Mouse (Mus musculus) embryonic facial prominence, embryonic 13.5 days (tissue): Measurements from ENCODE around the gene Spsb1. TPM values are rescaled to one million over a fixed set of nuclear protein-coding genes. Genes with fewer than 3 reads are reported as not detected.

Experiments used
- ATAC-seq: fragments of 200-750 bp; cut with Nextera tagmentation; 2 replicates; pipeline ENCODE4 v1.8.0; 2017; ENCODE audit warnings: low read depth; ENCODE audit not compliant: insufficient number of reproducible peaks, insufficient read depth, low FRiP score, low TSS enrichment
- H3K27ac ChIP-seq: fragments of 300-500 bp; sonication (generic); 2 replicates; pipeline ENCODE4 v1.5.1; 2015; ENCODE audit warnings: moderate library complexity, mild to moderate bottlenecking, inconsistent platforms
- H3K27me3 ChIP-seq: fragments of 300-500 bp; sonication (generic); 2 replicates; pipeline ENCODE4 v1.6.1; 2015; ENCODE audit warnings: mild to moderate bottlenecking, inconsistent platforms
- H3K36me3 ChIP-seq: fragments of 300-500 bp; sonication (generic); 2 replicates; pipeline ENCODE4 v1.6.1; 2015; ENCODE audit warnings: mild to moderate bottlenecking, inconsistent platforms
- H3K4me1 ChIP-seq: fragments of 300-500 bp; sonication (generic); 2 replicates; pipeline ENCODE4 v1.6.1; 2015; ENCODE audit warnings: inconsistent platforms
- H3K4me2 ChIP-seq: fragments of 300-500 bp; sonication (generic); 2 replicates; pipeline ENCODE4 v1.6.1; 2015; ENCODE audit warnings: moderate library complexity, mild to moderate bottlenecking, inconsistent platforms
- H3K4me3 ChIP-seq: fragments of 300-500 bp; sonication (generic); 2 replicates; pipeline ENCODE4 v1.5.1; 2015; ENCODE audit warnings: mild to moderate bottlenecking, inconsistent platforms
- H3K9ac ChIP-seq: fragments of 300-500 bp; sonication (generic); 2 replicates; pipeline ENCODE4 v1.6.1; 2015; ENCODE audit warnings: mild to moderate bottlenecking, inconsistent platforms
- H3K9me3 ChIP-seq: fragments of 300-500 bp; sonication (generic); 2 replicates; pipeline ENCODE4 v1.6.1; 2016; ENCODE audit warnings: inconsistent platforms
- WGBS: fragments of 180-500 bp; shearing (Covaris S2); methylation state at CpG from one replicate; pipeline ENCODE4 v1.1.7; 2015; ENCODE audit warnings: mixed read lengths; 5-methylcytosine and 5-hydroxymethylcytosine counted together
- polyA plus RNA-seq: library from polyadenylated mRNA; unstranded; fragments of >200 nt; fragmentation: Nextera tagmentation; extraction: Ambion mirVana; gene quantifications from 2 replicates; pipeline ENCODE4 v1.2.1, GENCODE M21; 2015

Gene Spsb1
- 12.2 and 13.5 TPM in 2 replicates for polyA plus RNA-seq

DNA sequence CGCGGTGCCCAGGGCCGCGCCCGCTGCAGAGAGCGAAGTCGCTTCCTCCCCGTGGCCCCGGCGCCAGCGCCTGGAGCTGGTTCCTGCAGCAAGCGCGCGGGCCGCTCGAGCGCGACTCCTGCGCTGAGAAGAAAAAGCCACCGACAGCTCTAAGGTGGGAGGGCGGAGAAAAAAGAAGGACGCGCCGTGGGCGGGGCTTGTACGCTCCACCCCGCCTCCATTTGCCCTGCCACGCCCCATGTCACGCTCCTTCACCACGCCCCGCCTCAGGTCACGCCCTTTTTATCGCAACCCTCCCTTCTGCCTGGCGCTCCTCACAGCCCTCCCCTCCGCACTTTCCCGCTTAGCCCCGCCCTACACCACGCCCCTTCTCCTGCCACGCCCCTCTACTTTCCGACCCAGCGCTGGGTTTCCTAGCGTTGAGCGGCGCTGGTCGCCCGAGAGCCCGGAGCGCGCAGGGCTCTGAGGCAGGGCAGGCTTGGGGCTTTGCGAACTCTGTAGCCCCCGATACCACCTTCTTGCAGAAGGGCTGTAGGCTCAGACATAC, at the start of gene Spsb1:
TSS of gene Spsb1 (minus strand) at position 151 of the 547 bp plus-strand sequence.
- peak within 1 kb of the TSS; percentile 85 for H3K9ac ChIP-seq
- H3K27me3 ChIP-seq: peaks cover 18% of the 10 kb centered on the region
- peak within 1 kb of the TSS; percentile 71 for H3K4me3 ChIP-seq
- no peaks in the 10 kb centered on the region for H3K9me3 ChIP-seq
- WGBS: under 1% methylated on average over 50 of the region's 51 CpGs
- H3K27ac ChIP-seq: peak within 1 kb of the TSS; percentile 80
- no peaks in the 10 kb centered on the region for H3K36me3 ChIP-seq
- ATAC-seq: peak; percentile 85
- H3K4me1 ChIP-seq: peaks cover 35% of the 10 kb centered on the region
- peak within 1 kb of the TSS; percentile 94 for H3K4me2 ChIP-seq

DNA sequence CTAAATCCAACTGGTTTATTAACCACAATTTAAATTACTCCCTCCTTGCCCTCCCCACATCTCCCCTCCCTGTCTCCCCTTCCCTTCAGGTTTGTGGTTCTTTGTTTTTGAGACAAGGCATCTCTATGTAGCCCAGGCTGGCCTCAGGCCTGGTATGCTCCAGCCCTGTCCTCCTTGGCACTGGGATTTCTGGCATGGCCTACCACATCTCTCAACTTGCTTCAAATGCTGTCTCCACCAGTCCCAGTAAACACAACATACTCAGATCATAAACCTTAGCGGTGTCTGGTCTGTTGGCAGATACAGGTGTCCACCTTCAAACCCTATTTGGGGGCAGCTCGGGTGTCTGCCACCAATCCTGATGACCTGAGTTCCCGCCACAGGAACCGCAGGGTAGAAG, 48.8 kb upstream of the Spsb1 start:
- no peaks in the 10 kb centered on the region for H3K27me3 ChIP-seq
- ATAC-seq: no peak
- H3K9me3 ChIP-seq: no peaks in the 10 kb centered on the region
- H3K4me3 ChIP-seq: no peak overlapping the region
- WGBS: 71% methylated on average over 4 of the region's 4 CpGs
- H3K27ac ChIP-seq: no peak overlapping the region
- peaks cover 32% of the 10 kb centered on the region for H3K4me1 ChIP-seq
- H3K36me3 ChIP-seq: no peaks in the 10 kb centered on the region
- no peak overlapping the region for H3K4me2 ChIP-seq
- H3K9ac ChIP-seq: no peak overlapping the region

DNA sequence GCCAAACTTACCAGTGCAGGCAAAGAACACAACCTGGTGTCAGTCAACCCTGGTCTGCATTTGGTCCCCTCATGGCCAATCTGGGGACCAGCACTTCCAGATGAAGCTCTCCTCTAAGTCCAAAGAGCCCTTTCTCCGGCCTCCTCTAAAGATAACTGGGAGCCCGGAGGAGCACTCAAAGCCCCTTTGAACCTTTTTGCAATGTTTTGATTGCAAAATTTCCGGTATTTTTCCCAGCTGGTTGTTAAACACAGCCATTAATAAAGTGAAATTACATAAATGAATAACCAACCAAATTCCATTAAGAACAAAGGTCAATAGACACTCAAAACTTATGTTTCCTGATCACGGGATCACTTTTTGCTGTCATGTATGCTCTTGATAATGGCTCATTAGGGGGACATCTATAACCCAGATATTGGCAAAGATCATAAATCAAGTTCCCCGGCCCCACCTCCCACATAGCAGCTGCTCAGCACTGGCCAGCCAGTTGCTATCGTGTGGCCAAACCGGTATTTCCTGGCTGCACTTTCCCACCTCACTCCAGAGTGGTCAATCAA, 48.3 kb upstream of the Spsb1 start:
- Histone ChIP-seq H3K4me2 (no peak overlapping the region), H3K27me3 (no peaks in the 10 kb centered on the region), H3K9ac (no peak overlapping the region), H3K4me1 (peaks cover 31% of the 10 kb centered on the region), H3K27ac (no peak overlapping the region), H3K4me3 (no peak overlapping the region), H3K9me3 (no peaks in the 10 kb centered on the region), H3K36me3 (no peaks in the 10 kb centered on the region)
- WGBS: 67% methylated on average over 7 of the region's 7 CpGs
- no peak for ATAC-seq

DNA sequence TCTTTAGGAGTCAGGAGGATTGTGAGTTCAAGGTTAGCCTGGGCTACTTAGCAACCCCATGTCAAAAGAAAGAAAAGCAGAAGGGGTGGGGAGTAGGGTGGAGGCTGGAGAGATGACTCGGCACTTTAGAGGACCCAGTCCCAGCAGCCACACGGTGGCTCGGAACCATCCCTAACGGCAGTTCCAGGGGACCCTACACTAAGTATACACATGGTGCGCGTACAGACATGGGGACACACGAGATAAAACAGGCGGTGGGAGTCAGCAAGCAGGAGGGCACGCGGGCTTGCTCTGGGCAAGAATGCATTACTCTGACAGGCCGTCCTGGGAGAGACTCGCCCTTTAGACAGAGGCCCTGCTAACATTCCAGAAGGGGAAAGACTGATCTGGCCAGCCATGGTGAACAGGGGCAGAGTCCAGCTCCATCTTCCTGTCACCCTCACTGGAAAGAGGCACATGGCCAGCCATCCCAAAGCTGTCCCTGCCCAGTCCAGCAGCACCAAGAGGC, 47.2 kb upstream of the Spsb1 start:
- H3K4me2 ChIP-seq: no peak overlapping the region
- no peak overlapping the region for H3K9ac ChIP-seq
- no peaks in the 10 kb centered on the region for H3K36me3 ChIP-seq
- H3K27me3 ChIP-seq: no peaks in the 10 kb centered on the region
- no peaks in the 10 kb centered on the region for H3K9me3 ChIP-seq
- H3K27ac ChIP-seq: no peak overlapping the region
- no peak for ATAC-seq
- H3K4me1 ChIP-seq: peaks cover 24% of the 10 kb centered on the region
- WGBS: 65% methylated on average over 12 of the region's 12 CpGs
- H3K4me3 ChIP-seq: no peak overlapping the region

DNA sequence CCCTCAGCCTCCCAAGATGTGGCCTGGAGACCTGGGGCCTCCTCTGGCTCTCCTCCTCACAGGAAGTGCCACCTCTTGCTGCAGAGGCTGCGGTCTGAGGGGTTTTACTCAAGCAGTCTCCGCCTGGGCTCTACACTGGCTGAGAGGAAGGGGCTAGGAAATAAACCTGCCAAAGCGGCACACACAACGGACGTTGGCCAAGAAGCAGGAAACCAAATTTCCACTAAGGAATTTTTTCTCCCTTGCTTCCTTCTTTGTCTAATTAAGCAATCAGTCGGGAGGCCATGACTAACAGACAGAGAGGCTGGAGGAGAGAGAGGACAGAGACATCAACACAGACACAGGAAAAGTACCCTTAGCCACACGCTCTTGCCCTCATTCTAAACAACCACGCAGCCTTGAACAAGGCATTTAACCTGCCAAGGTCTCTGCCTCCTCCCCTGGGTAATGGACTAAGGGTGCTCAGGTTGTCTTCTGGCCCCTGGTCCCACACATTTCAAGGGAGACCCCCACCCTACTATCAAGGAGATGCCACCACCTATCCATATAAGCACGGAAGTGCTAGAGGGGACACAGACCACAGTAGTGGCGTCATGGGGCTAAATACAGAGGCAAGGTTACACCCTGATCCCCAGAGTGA, 46.5 kb upstream of the Spsb1 start:
- no peak overlapping the region for H3K4me2 ChIP-seq
- WGBS: 59% methylated on average over 10 of the region's 10 CpGs
- peak overlapping the region; percentile 35; the same call in 1 of the 2 replicates for H3K27ac ChIP-seq
- H3K27me3 ChIP-seq: no peaks in the 10 kb centered on the region
- peaks cover 24% of the 10 kb centered on the region for H3K4me1 ChIP-seq
- no peak overlapping the region for H3K4me3 ChIP-seq
- H3K9me3 ChIP-seq: no peaks in the 10 kb centered on the region
- no peak overlapping the region for H3K9ac ChIP-seq
- no peaks in the 10 kb centered on the region for H3K36me3 ChIP-seq
- no peak for ATAC-seq

DNA sequence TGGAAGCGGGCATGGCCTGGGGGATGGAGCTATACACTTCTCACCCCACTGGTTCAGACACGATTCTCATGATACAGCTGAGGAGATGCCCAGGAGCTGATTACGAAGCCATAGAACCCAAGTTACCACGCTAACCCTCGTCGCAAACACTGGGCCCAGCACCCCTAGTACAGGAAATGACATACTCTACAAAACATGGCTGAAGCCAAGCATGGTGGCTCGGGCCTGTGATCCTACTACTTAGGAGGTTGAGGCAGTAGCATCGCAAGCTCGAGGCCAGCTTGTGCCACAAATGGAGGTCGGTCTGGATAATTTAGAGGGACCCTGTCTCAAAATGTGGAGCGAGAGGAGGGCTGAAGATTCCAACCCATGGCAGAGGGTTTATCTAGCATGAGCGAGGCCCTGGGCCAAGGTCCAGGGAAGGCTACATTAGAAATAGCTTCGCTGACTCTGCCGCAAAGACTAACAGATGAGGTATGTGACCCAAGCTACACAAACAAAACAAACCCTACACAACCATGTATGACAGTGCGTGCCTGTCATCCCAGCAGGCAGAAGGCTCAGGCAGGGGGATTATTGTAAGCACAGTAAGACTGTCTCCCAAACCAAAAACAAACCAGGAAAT, 45.2 kb upstream of the Spsb1 start:
- H3K4me3 ChIP-seq: no peak overlapping the region
- peaks cover 24% of the 10 kb centered on the region for H3K4me1 ChIP-seq
- no peaks in the 10 kb centered on the region for H3K9me3 ChIP-seq
- H3K9ac ChIP-seq: no peak overlapping the region
- 90% methylated on average over 15 of the region's 15 CpGs for WGBS
- no peaks in the 10 kb centered on the region for H3K36me3 ChIP-seq
- no peak for ATAC-seq
- no peak overlapping the region for H3K27ac ChIP-seq
- no peaks in the 10 kb centered on the region for H3K27me3 ChIP-seq
- no peak overlapping the region for H3K4me2 ChIP-seq

DNA sequence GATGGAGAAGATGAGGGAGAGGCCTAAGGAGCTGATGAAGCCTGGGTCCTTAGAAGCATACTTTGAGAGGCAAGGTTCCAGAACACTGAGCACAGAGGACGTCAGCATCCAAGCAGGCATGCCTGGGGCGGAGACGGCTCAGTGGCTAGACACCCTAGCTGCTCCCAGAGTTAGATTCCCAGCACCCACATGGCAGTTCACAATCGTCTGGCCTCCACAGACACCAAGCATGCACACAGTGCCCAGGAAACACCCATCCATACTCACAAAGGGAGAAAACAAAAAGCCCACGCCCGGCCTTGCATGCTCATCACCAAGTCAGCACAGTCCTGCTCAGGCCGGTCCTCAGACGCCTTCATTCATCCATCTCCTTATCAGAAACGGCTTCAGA, 44.7 kb upstream of the Spsb1 start:
- H3K4me1 ChIP-seq: peaks cover 24% of the 10 kb centered on the region
- H3K36me3 ChIP-seq: no peaks in the 10 kb centered on the region
- H3K4me3 ChIP-seq: no peak overlapping the region
- H3K27me3 ChIP-seq: no peaks in the 10 kb centered on the region
- H3K27ac ChIP-seq: no peak overlapping the region
- H3K4me2 ChIP-seq: no peak overlapping the region
- no peak for ATAC-seq
- no peak overlapping the region for H3K9ac ChIP-seq
- H3K9me3 ChIP-seq: no peaks in the 10 kb centered on the region
- WGBS: 83% methylated on average over 9 of the region's 9 CpGs

DNA sequence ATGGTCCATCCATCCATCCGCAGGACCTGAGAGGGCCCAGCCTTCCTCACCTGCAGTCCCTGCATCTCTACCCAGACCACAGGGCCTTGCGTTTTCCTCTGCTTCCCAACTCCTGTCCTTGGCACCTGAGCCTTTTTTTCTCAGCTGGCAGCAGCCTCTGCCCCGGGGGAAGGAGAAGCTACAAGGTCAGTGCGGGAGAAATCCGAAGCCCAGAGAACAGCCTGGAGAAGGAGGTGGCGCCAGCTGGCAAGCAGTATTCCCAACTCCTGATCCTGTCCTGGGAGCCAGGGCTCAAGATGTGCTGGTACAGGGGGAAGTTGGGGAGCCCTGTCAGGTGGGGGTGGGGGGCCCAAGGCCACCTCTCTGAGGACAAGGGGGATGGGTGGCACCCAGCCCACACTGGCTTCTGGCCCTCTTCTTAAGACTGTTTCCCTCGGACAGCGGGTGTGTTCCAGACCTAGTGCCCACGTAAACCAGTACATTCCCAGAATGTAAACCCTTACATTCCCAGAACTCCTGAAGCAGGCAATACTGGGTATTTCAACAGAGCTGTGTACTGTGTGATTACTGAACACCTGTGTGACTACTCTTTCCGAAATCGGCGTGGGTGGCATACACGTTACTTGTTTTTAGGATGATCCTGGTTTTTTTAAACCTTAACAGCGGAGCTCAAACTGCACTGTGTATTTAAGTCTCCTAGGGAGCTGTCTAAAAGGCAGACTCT, 44.1 kb upstream of the Spsb1 start:
- no peaks in the 10 kb centered on the region for H3K9me3 ChIP-seq
- no peaks in the 10 kb centered on the region for H3K36me3 ChIP-seq
- no peaks in the 10 kb centered on the region for H3K27me3 ChIP-seq
- no peak overlapping the region for H3K4me2 ChIP-seq
- 75% methylated on average over 14 of the region's 14 CpGs for WGBS
- peaks cover 24% of the 10 kb centered on the region for H3K4me1 ChIP-seq
- H3K4me3 ChIP-seq: no peak overlapping the region
- ATAC-seq: no peak
- H3K27ac ChIP-seq: no peak overlapping the region
- H3K9ac ChIP-seq: no peak overlapping the region

DNA sequence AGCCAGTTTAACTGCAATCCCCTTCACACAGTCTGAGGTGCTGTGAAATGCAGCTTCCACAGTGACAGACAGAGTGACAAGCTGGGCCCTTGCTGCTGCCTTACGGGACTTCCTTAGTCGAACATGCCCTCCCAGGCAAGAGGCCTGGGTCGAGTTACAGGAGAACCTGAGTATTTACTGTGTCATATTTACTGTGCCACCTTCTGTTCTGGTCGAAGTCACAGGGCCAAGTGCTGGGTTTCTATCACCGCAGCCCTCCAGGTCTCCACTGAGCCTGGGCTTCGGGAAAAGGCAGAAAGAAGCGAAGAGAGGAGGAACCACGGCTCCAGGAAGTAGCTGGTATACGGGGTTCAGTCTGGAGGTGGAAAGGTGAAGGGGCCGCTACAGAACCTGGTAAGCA, 43.2 kb upstream of the Spsb1 start:
- Histone ChIP-seq H3K9ac (no peak overlapping the region), H3K4me2 (no peak overlapping the region), H3K27ac (no peak overlapping the region), H3K9me3 (no peaks in the 10 kb centered on the region), H3K36me3 (no peaks in the 10 kb centered on the region), H3K4me3 (no peak overlapping the region), H3K27me3 (no peaks in the 10 kb centered on the region), H3K4me1 (peaks cover 24% of the 10 kb centered on the region)
- no peak for ATAC-seq
- WGBS: 57% methylated on average over 10 of the region's 10 CpGs

DNA sequence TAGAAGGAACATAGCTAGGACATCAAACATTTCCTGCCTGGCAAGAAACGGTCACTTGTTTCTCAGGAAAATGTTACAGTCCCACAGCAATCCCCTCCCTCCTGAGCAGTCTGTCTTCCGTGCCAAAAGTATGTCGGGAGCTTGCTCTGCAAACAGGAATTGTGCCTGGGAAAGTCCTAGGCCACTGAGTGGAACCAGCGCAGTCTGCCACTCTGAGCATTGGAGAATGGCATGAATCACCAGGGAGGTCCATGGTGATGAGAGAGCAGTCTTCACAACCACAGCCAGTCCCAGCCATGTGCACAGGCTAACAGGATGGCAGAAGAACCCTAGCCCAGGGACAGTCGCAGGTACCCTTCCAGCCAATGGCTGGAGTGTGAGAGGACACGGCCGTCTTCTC, 41.6 kb upstream of the Spsb1 start:
- H3K9me3 ChIP-seq: no peaks in the 10 kb centered on the region
- no peak overlapping the region for H3K4me2 ChIP-seq
- no peaks in the 10 kb centered on the region for H3K36me3 ChIP-seq
- 81% methylated on average over 7 of the region's 7 CpGs for WGBS
- H3K27ac ChIP-seq: no peak overlapping the region
- no peak for ATAC-seq
- no peak overlapping the region for H3K9ac ChIP-seq
- H3K4me3 ChIP-seq: no peak overlapping the region
- H3K4me1 ChIP-seq: peaks cover 17% of the 10 kb centered on the region
- H3K27me3 ChIP-seq: no peaks in the 10 kb centered on the region

DNA sequence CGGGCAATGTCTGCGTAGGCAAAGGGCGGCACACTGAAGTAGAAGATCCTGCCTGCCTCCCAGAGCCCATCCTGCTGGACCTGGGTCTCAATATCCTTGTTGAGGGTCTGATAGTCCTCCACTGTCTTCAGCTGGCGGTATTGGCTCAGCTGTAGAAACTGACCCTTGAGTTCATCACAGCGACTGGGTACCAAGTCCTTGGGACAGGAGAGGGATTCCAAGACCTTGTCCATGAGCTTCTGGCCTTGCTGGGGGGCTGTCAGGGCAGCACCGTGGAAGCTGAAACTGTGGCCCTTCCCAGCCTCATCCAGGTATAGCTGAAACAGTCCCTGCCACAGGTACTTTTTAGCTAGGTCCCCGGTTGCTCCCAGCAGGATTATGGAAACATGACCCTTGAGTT, 41.1 kb upstream of the Spsb1 start:
- no peaks in the 10 kb centered on the region for H3K27me3 ChIP-seq
- ATAC-seq: no peak
- H3K4me1 ChIP-seq: peaks cover 16% of the 10 kb centered on the region
- no peaks in the 10 kb centered on the region for H3K9me3 ChIP-seq
- no peaks in the 10 kb centered on the region for H3K36me3 ChIP-seq
- 86% methylated on average over 7 of the region's 7 CpGs for WGBS
- no peak overlapping the region for H3K9ac ChIP-seq
- no peak overlapping the region for H3K27ac ChIP-seq
- H3K4me3 ChIP-seq: no peak overlapping the region
- no peak overlapping the region for H3K4me2 ChIP-seq
